13 mouse cellular contexts compared by ENCODE assay signal in the genomic region with DNA sequence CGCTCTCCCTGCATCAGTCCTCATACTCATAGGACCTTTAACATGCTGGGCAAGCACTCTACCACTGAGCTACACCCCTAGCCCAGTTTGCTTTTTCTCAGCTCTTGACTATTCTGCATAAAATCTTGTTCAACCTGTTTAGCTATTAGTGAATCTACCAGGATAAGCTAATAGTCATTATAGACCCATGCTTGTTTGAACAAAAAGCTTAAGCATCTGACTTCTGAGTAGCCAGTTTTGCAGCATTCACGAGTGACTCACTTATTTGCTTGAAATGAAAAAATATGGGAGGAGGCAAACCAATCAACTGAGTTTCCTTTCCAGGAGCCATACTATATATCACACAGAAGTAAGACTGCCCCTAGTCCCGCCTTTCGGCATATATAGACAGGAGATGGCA.
"Had no signal": no experiment of that assay in that cellular context is flagged by ENCODE, and none has a peak within 500 bp of the region (broad histone marks: within the 10 kb centered on the region; RNA-seq: fewer than 3 reads in every experiment).

No protein-coding gene starts in this region.

- H3K9me3 ChIP-seq: limb, embryonic 13.5 days; midbrain, embryonic 10.5 days; neural tube, embryonic 15.5 days had no signal

- H3K27ac ChIP-seq: hindbrain, embryonic 14.5 days; limb, embryonic 13.5 days; liver, embryonic 14.5 days; midbrain, embryonic 10.5 days; neural tube, embryonic 15.5 days had no signal

- H3K4me2 ChIP-seq: hindbrain, embryonic 14.5 days; limb, embryonic 13.5 days; neural tube, embryonic 15.5 days had no signal

- H3K36me3 ChIP-seq: limb, embryonic 13.5 days; midbrain, embryonic 10.5 days; neural tube, embryonic 15.5 days had no signal

- H3K9ac ChIP-seq: hindbrain, embryonic 14.5 days; limb, embryonic 13.5 days; liver, embryonic 14.5 days; neural tube, embryonic 15.5 days had no signal

- DNase-seq: kidney, adult 11 months; kidney, postnatal 10 days; kidney, postnatal 4 days; left cerebral cortex, postnatal 4 days; midbrain, embryonic 14.5 days; right cerebral cortex, adult 18-20 months; right cerebral cortex, postnatal 25 days had no signal

- H3K27me3 ChIP-seq: limb, embryonic 13.5 days; neural tube, embryonic 15.5 days had no signal

- H3K4me3 ChIP-seq: limb, embryonic 13.5 days; midbrain, embryonic 10.5 days; myocyte; neural tube, embryonic 15.5 days had no signal
